Mouse (Mus musculus) liver, embryonic 15.5 days (tissue): ENCODE results near the gene Amph. TPM values are rescaled to one million over a fixed set of nuclear protein-coding genes. Genes with fewer than 3 reads are reported as not detected.
"Not testable (repeated sequence)": the region's sequence is repeated elsewhere in the genome, so short reads cannot be mapped to it uniquely, and the experiment has no call there.

Experiments
- ATAC-seq: fragments of 200-750 bp; cut with Nextera tagmentation; 2 replicates; pipeline ENCODE4 v1.8.0; 2017; ENCODE audit warnings: moderate number of reproducible peaks, mild to moderate bottlenecking, moderate library complexity; ENCODE audit not compliant: insufficient read depth
- H3K27ac ChIP-seq: fragments of 300-500 bp; sonication (generic); replicated peaks from 2 replicates; pipeline ENCODE4 v1.5.1; 2015; ENCODE audit warnings: mild to moderate bottlenecking, inconsistent platforms
- H3K27me3 ChIP-seq: fragments of 300-500 bp; sonication (generic); 2 replicates; pipeline ENCODE4 v1.6.1; 2015; ENCODE audit warnings: mild to moderate bottlenecking, inconsistent platforms
- H3K36me3 ChIP-seq: fragments of 300-500 bp; sonication (generic); replicated peaks from 2 replicates; pipeline ENCODE4 v1.6.1; 2015; ENCODE audit warnings: moderate library complexity, mild to moderate bottlenecking, inconsistent platforms
- H3K4me1 ChIP-seq: fragments of 300-500 bp; sonication (generic); replicated peaks from 2 replicates; pipeline ENCODE4 v1.6.1; 2015; ENCODE audit warnings: inconsistent platforms
- H3K4me2 ChIP-seq: fragments of 300-500 bp; sonication (generic); 2 replicates; pipeline ENCODE4 v1.6.1; 2015; ENCODE audit warnings: moderate library complexity, mild to moderate bottlenecking, inconsistent platforms
- H3K4me3 ChIP-seq: fragments of 300-500 bp; sonication (generic); replicated peaks from 2 replicates; pipeline ENCODE4 v1.5.1; 2015; ENCODE audit warnings: mild to moderate bottlenecking, inconsistent platforms
- H3K9ac ChIP-seq: fragments of 300-500 bp; sonication (generic); 2 replicates; pipeline ENCODE4 v1.6.1; 2015; ENCODE audit warnings: moderate library complexity, mild to moderate bottlenecking, inconsistent platforms
- H3K9me3 ChIP-seq: fragments of 300-500 bp; sonication (generic); replicated peaks from 2 replicates; pipeline ENCODE4 v1.6.1; 2016; ENCODE audit warnings: inconsistent platforms
- WGBS: fragments of 180-500 bp; shearing (Covaris S2); methylation state at CpG from one replicate; pipeline ENCODE4 v1.1.7; 2015; ENCODE audit warnings: mixed read lengths; ENCODE audit not compliant: insufficient replicate concordance; 5-methylcytosine and 5-hydroxymethylcytosine counted together
- polyA plus RNA-seq: library from polyadenylated mRNA; unstranded; fragments of >200 nt; fragmentation: Nextera tagmentation; extraction: Ambion mirVana; gene quantifications from 2 replicates; pipeline ENCODE4 v1.2.1, GENCODE M21; 2015

Gene Amph
- 0.12 TPM in 2 replicates for polyA plus RNA-seq

- Histone ChIP-seq H3K9ac (no peak within 1 kb of the TSS), H3K36me3 (no peaks in the 10 kb centered on the region), H3K4me3 (peak within 1 kb of the TSS; percentile 39), H3K27ac (no peak within 1 kb of the TSS), H3K4me1 (no peaks in the 10 kb centered on the region; the same call in 1 of the 2 replicates), H3K27me3 (peaks cover 41% of the 10 kb centered on the region), H3K4me2 (peak within 1 kb of the TSS; percentile 58), H3K9me3 (no peaks in the 10 kb centered on the region)
- no peak for ATAC-seq
- under 1% methylated on average over 70 of the region's 70 CpGs for WGBS
These were observed at the start of gene Amph for GRCm38 (mm10) chr13:18948171-18949028. Amph (plus strand) TSS chr13:18948205.

GRCm38 (mm10) chr13:18903623-18904022 lies 44.4 kb upstream of the Amph start:
- H3K36me3 ChIP-seq, result no peaks in the 10 kb centered on the region
- H3K4me1 ChIP-seq, result no peaks in the 10 kb centered on the region
- no peak overlapping the region for H3K4me2 ChIP-seq
- no peak overlapping the region for H3K27ac ChIP-seq
- H3K9me3 ChIP-seq, result no peaks in the 10 kb centered on the region
- 53% methylated on average over 6 of the region's 6 CpGs for WGBS
- ATAC-seq, result no peak
- no peak overlapping the region for H3K4me3 ChIP-seq
- H3K27me3 ChIP-seq, result no peaks in the 10 kb centered on the region
- no peak overlapping the region for H3K9ac ChIP-seq

- no peak for ATAC-seq
These were observed 33.2 kb upstream of the Amph start for GRCm38 (mm10) chr13:18914774-18915173.

GRCm38 (mm10) chr13:18933191-18933590 lies 14.8 kb upstream of the Amph start:
- H3K9ac ChIP-seq, H3K4me1 ChIP-seq, H3K4me3 ChIP-seq, H3K36me3 ChIP-seq, H3K9me3 ChIP-seq, H3K4me2 ChIP-seq, H3K27ac ChIP-seq, ATAC-seq, H3K27me3 ChIP-seq: not testable (repeated sequence)
- 50% methylated on average over 1 of the region's 2 CpGs for WGBS

More at GRCm38 (mm10) chr13:18914774-18915173, 33.2 kb upstream of the Amph start:
- 51% methylated on average over 4 of the region's 4 CpGs for WGBS
- no peaks in the 10 kb centered on the region for H3K36me3 ChIP-seq
- H3K27ac ChIP-seq, result no peak overlapping the region
- H3K4me3 ChIP-seq, result no peak overlapping the region
- H3K4me1 ChIP-seq, result no peaks in the 10 kb centered on the region
- no peak overlapping the region for H3K9ac ChIP-seq
- H3K9me3 ChIP-seq, result no peaks in the 10 kb centered on the region
- H3K27me3 ChIP-seq, result no peaks in the 10 kb centered on the region
- H3K4me2 ChIP-seq, result no peak overlapping the region

- Histone ChIP-seq H3K9ac (no peak overlapping the region), H3K4me3 (no peak overlapping the region), H3K27ac (no peak overlapping the region), H3K4me1 (no peaks in the 10 kb centered on the region; the same call in 1 of the 2 replicates), H3K9me3 (no peaks in the 10 kb centered on the region), H3K27me3 (peaks cover 41% of the 10 kb centered on the region), H3K4me2 (peak overlapping the region; percentile 58; the same call in 1 of the 2 replicates), H3K36me3 (no peaks in the 10 kb centered on the region)
- WGBS, result 12% methylated on average over 5 of the region's 5 CpGs
- ATAC-seq, result no peak
These were observed 319 bp upstream of the Amph start for GRCm38 (mm10) chr13:18947686-18948085.

GRCm38 (mm10) chr13:18949029-18949350 lies 985 bp downstream of the Amph start:
- no peaks in the 10 kb centered on the region; the same call in 1 of the 2 replicates for H3K4me1 ChIP-seq
- no peak overlapping the region for H3K4me3 ChIP-seq

GRCm38 (mm10) chr13:18949626-18950200 lies 1.7 kb downstream of the Amph start:
- H3K9me3 ChIP-seq, result no peaks in the 10 kb centered on the region
- no peak overlapping the region for H3K4me3 ChIP-seq
- whole genome bisulfite sequencing, result 42% methylated on average over 11 of the region's 11 CpGs
- H3K27me3 ChIP-seq, result peaks cover 41% of the 10 kb centered on the region
- no peak overlapping the region for H3K4me2 ChIP-seq
- H3K36me3 ChIP-seq, result no peaks in the 10 kb centered on the region
- H3K9ac ChIP-seq, result no peak overlapping the region
- H3K27ac ChIP-seq, result no peak overlapping the region
- H3K4me1 ChIP-seq, result no peaks in the 10 kb centered on the region; the same call in 1 of the 2 replicates
- no peak for ATAC-seq

More at GRCm38 (mm10) chr13:18949029-18949350, 985 bp downstream of the Amph start:
- WGBS, result 10% methylated on average over 5 of the region's 5 CpGs
- no peak overlapping the region for H3K9ac ChIP-seq
- no peak for ATAC-seq
- no peaks in the 10 kb centered on the region for H3K36me3 ChIP-seq
- H3K9me3 ChIP-seq, result no peaks in the 10 kb centered on the region
- H3K27ac ChIP-seq, result no peak overlapping the region
- peaks cover 41% of the 10 kb centered on the region for H3K27me3 ChIP-seq
- H3K4me2 ChIP-seq, result peak overlapping the region; percentile 58

GRCm38 (mm10) chr13:18953575-18953974 lies 5.6 kb downstream of the Amph start:
- no peaks in the 10 kb centered on the region for H3K9me3 ChIP-seq
- 66% methylated on average over 4 of the region's 4 CpGs for WGBS
- no peak overlapping the region for H3K4me2 ChIP-seq
- no peak for ATAC-seq
- peaks cover 20% of the 10 kb centered on the region for H3K27me3 ChIP-seq
- no peaks in the 10 kb centered on the region; the same call in 1 of the 2 replicates for H3K4me1 ChIP-seq
- H3K9ac ChIP-seq, result no peak overlapping the region
- no peak overlapping the region for H3K27ac ChIP-seq
- H3K36me3 ChIP-seq, result no peaks in the 10 kb centered on the region
- H3K4me3 ChIP-seq, result no peak overlapping the region

- Histone ChIP-seq H3K4me2 (no peak overlapping the region), H3K27me3 (no peaks in the 10 kb centered on the region), H3K9ac (no peak overlapping the region), H3K36me3 (no peaks in the 10 kb centered on the region), H3K9me3 (no peaks in the 10 kb centered on the region), H3K4me1 (no peaks in the 10 kb centered on the region), H3K4me3 (no peak overlapping the region), H3K27ac (no peak overlapping the region)
- ATAC-seq, result no peak
- 63% methylated on average over 11 of the region's 11 CpGs for WGBS
These were observed 8.3 kb downstream of the Amph start for GRCm38 (mm10) chr13:18956065-18956913.

- Histone ChIP-seq H3K4me2 (no peak overlapping the region), H3K4me1 (no peaks in the 10 kb centered on the region), H3K9me3 (no peaks in the 10 kb centered on the region), H3K27me3 (no peaks in the 10 kb centered on the region), H3K27ac (no peak overlapping the region), H3K9ac (no peak overlapping the region), H3K4me3 (no peak overlapping the region), H3K36me3 (no peaks in the 10 kb centered on the region)
- 49% methylated on average over 3 of the region's 3 CpGs for WGBS
- no peak for ATAC-seq
These were observed 9.0 kb downstream of the Amph start for GRCm38 (mm10) chr13:18957028-18957427.

GRCm38 (mm10) chr13:18972571-18972970 lies 24.6 kb downstream of the Amph start:
- no peak overlapping the region for H3K9ac ChIP-seq
- ATAC-seq, result no peak
- no peaks in the 10 kb centered on the region for H3K4me1 ChIP-seq
- H3K9me3 ChIP-seq, result no peaks in the 10 kb centered on the region
- 50% methylated on average over 3 of the region's 3 CpGs for WGBS
- H3K4me2 ChIP-seq, result no peak overlapping the region
- no peak overlapping the region for H3K27ac ChIP-seq
- no peaks in the 10 kb centered on the region for H3K36me3 ChIP-seq
- H3K4me3 ChIP-seq, result no peak overlapping the region
- H3K27me3 ChIP-seq, result no peaks in the 10 kb centered on the region
